Mouse (Mus musculus) yolk sac, embryonic 10.5 days (tissue): ENCODE results near the gene Itga5.
"Not testable (repeated sequence)": the region's sequence is repeated elsewhere in the genome, so short reads cannot be mapped to it uniquely, and the experiment has no call there.

ENCODE experiments used
- DNase-seq: peaks from one replicate; pipeline ENCODE4 v3.0.0-alpha.2; 2017; ENCODE audit warnings: low spot score

Itga5 gene

GRCm38 (mm10) chr15:103366376-103367149 is at the start of gene Itga5:
Itga5 (minus strand) TSS chr15:103366763.
- peak; percentile 83 for DNase-seq

GRCm38 (mm10) chr15:103405586-103405985 is 39.0 kb upstream of the Itga5 start:
- DNase-seq, result not testable (repeated sequence)

- no peak for DNase-seq
Measured at GRCm38 (mm10) chr15:103401361-103401760, 34.8 kb upstream of the Itga5 start.

- no peak for DNase-seq
Measured at GRCm38 (mm10) chr15:103393577-103393976, 27.0 kb upstream of the Itga5 start.

GRCm38 (mm10) chr15:103388556-103389145 is 22.1 kb upstream of the Itga5 start:
- DNase-seq, result no peak

GRCm38 (mm10) chr15:103383771-103384488 is 17.4 kb upstream of the Itga5 start:
- DNase-seq, result no peak

GRCm38 (mm10) chr15:103382795-103383406 is 16.3 kb upstream of the Itga5 start:
- peak; percentile 39 for DNase-seq

- no peak for DNase-seq
Measured at GRCm38 (mm10) chr15:103382075-103382474, 15.5 kb upstream of the Itga5 start.

- DNase-seq, result no peak
Measured at GRCm38 (mm10) chr15:103378665-103379356, 12.2 kb upstream of the Itga5 start.

GRCm38 (mm10) chr15:103377752-103378664 is 11.4 kb upstream of the Itga5 start:
- no peak for DNase-seq

GRCm38 (mm10) chr15:103376837-103377269 is 10.3 kb upstream of the Itga5 start:
- no peak for DNase-seq

GRCm38 (mm10) chr15:103375112-103375800 is 8.7 kb upstream of the Itga5 start:
- DNase-seq, result no peak

- DNase-seq, result no peak
Measured at GRCm38 (mm10) chr15:103372461-103372860, 5.9 kb upstream of the Itga5 start.

- no peak for DNase-seq
Measured at GRCm38 (mm10) chr15:103371741-103372140, 5.2 kb upstream of the Itga5 start.

GRCm38 (mm10) chr15:103371208-103371607 is 4.6 kb upstream of the Itga5 start:
- no peak for DNase-seq

- no peak for DNase-seq
Measured at GRCm38 (mm10) chr15:103370462-103370861, 3.9 kb upstream of the Itga5 start.

- no peak for DNase-seq
Measured at GRCm38 (mm10) chr15:103369123-103369522, 2.6 kb upstream of the Itga5 start.

GRCm38 (mm10) chr15:103368179-103368940 is 1.8 kb upstream of the Itga5 start:
- no peak for DNase-seq
